Mouse (Mus musculus) midbrain, embryonic 11.5 days (tissue): ENCODE measurements around the gene Shisal2a. TPM values are rescaled to one million over a fixed set of nuclear protein-coding genes. Genes with fewer than 3 reads are reported as not detected.

Source experiments
- ATAC-seq: fragments of 200-750 bp; cut with Nextera tagmentation; 2 replicates; pipeline ENCODE4 v1.8.0; 2017; ENCODE audit warnings: moderate TSS enrichment, moderate library complexity; ENCODE audit not compliant: low FRiP score
- DNase-seq: peaks from one replicate; pipeline ENCODE4 v3.0.0; 2015; ENCODE audit warnings: low spot score; ENCODE audit errors: missing footprints
- H3K27ac ChIP-seq: fragments of 300-500 bp; sonication (generic); 2 replicates; pipeline ENCODE4 v1.5.1; 2014; ENCODE audit warnings: low read depth, low read length
- H3K27me3 ChIP-seq: fragments of 300-500 bp; sonication (generic); 2 replicates; pipeline ENCODE4 v1.6.1; 2014; ENCODE audit warnings: mild to moderate bottlenecking, low read length, moderate library complexity, mixed read lengths; ENCODE audit not compliant: control insufficient read depth, insufficient read depth
- H3K36me3 ChIP-seq: fragments of 300-500 bp; sonication (generic); 2 replicates; pipeline ENCODE4 v1.6.1; 2014; ENCODE audit warnings: mild to moderate bottlenecking, low read length, moderate library complexity, mixed read lengths; ENCODE audit not compliant: control insufficient read depth, insufficient read depth
- H3K4me1 ChIP-seq: fragments of 300-500 bp; sonication (generic); 2 replicates; pipeline ENCODE4 v1.6.1; 2014; ENCODE audit warnings: low read length; ENCODE audit not compliant: control insufficient read depth, insufficient read depth
- H3K4me2 ChIP-seq: fragments of 300-500 bp; sonication (generic); 2 replicates; pipeline ENCODE4 v1.6.1; 2014; ENCODE audit warnings: mild to moderate bottlenecking, moderate library complexity
- H3K4me3 ChIP-seq: fragments of 300-500 bp; sonication (generic); 2 replicates; pipeline ENCODE4 v1.5.1; 2014; ENCODE audit warnings: low read depth, low read length
- H3K9ac ChIP-seq: fragments of 300-500 bp; sonication (generic); 2 replicates; pipeline ENCODE4 v1.6.1; 2014; ENCODE audit warnings: low read length
- H3K9me3 ChIP-seq: fragments of 300-500 bp; sonication (generic); 2 replicates; pipeline ENCODE4 v1.6.1; 2016; ENCODE audit warnings: low read length; ENCODE audit not compliant: control insufficient read depth
- WGBS: fragments of 180-500 bp; shearing (Covaris S2); extraction: QIAGEN DNeasy Blood & Tissue Kit; methylation state at CpG from one replicate; pipeline ENCODE4 v1.1.7; 2014; 5-methylcytosine and 5-hydroxymethylcytosine counted together
- polyA plus RNA-seq: library from polyadenylated mRNA; unstranded; fragments of >200 nt; fragmentation: Nextera tagmentation; extraction: Ambion mirVana; gene quantifications from 2 replicates; pipeline ENCODE4 v1.2.1, GENCODE M21; 2014

Gene Shisal2a
- polyA plus RNA-seq, 1 experiment from 2014 or later = 1.6 TPM

GRCm38 (mm10) chr4:108387106-108387505 lies 4.0 kb upstream of the Shisal2a start:
- Histone ChIP-seq H3K36me3 (no peaks in the 10 kb centered on the region), H3K9ac (peak overlapping the region; percentile 60), H3K4me2 (peak overlapping the region; percentile 48; the same call in 1 of the 2 replicates), H3K4me3 (no peak overlapping the region), H3K27me3 (peaks cover 22% of the 10 kb centered on the region), H3K4me1 (peaks cover 15% of the 10 kb centered on the region), H3K27ac (no peak overlapping the region), H3K9me3 (no peaks in the 10 kb centered on the region)
- ATAC-seq (peak; percentile 41; the same call in 1 of the 2 replicates), DNase-seq (no peak)
- WGBS = 47% methylated on average over 4 of the region's 4 CpGs

- Histone ChIP-seq H3K27me3 (peaks cover 26% of the 10 kb centered on the region), H3K4me1 (peaks cover 15% of the 10 kb centered on the region), H3K9me3 (no peaks in the 10 kb centered on the region), H3K4me2 (no peak overlapping the region), H3K36me3 (no peaks in the 10 kb centered on the region), H3K9ac (no peak overlapping the region), H3K4me3 (no peak overlapping the region), H3K27ac (no peak overlapping the region)
- WGBS = 22% methylated on average over 1 of the region's 1 CpGs
- no peak for ATAC-seq
- peak; percentile 66 for DNase-seq
Observed at GRCm38 (mm10) chr4:108386087-108386486, 2.9 kb upstream of the Shisal2a start.

- Histone ChIP-seq H3K36me3 (no peaks in the 10 kb centered on the region), H3K9me3 (no peaks in the 10 kb centered on the region), H3K4me2 (no peak overlapping the region), H3K4me1 (peaks cover 12% of the 10 kb centered on the region), H3K4me3 (no peak overlapping the region), H3K27me3 (peaks cover 26% of the 10 kb centered on the region), H3K27ac (no peak overlapping the region), H3K9ac (no peak overlapping the region)
- DNase-seq = peak; percentile 85
- 20% methylated on average over 1 of the region's 1 CpGs for WGBS
- ATAC-seq = no peak
Observed at GRCm38 (mm10) chr4:108380146-108380545, 3.0 kb downstream of the Shisal2a start.

GRCm38 (mm10) chr4:108379476-108379875 lies 3.7 kb downstream of the Shisal2a start:
- ATAC-seq (no peak), DNase-seq (no peak)
- Histone ChIP-seq H3K9me3 (no peaks in the 10 kb centered on the region), H3K4me1 (peaks cover 12% of the 10 kb centered on the region), H3K4me3 (no peak overlapping the region), H3K27ac (no peak overlapping the region), H3K27me3 (peaks cover 25% of the 10 kb centered on the region), H3K9ac (no peak overlapping the region), H3K36me3 (no peaks in the 10 kb centered on the region), H3K4me2 (no peak overlapping the region)
- 85% methylated on average over 3 of the region's 3 CpGs for WGBS

DNA sequence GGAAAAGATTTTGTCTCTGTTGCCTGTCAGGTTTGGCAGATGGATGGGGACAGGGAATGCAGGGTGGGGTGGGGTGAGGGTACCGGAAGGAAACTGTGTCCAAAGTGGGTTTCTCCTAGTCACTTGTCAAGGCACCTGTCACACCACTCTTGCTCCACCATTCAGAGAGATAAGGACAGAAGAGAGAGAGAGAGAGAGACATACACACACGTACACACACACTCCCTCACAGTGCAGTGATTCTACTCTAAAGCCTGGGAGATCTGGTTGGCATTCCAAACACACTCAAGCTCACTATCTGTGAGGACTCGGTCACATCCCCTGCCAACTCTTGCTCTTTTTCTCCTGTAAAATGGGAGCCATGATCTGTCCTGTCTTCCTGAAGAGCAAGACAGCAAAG lies 11.0 kb downstream of the Shisal2a start:
- no peaks in the 10 kb centered on the region for H3K27me3 ChIP-seq
- H3K9ac ChIP-seq = 0 out of 2 replicates have a peak overlapping the region, but pooled peaks have one; percentile 5
- DNase-seq (no peak), ATAC-seq (no peak)
- H3K27ac ChIP-seq = no peak overlapping the region
- H3K9me3 ChIP-seq = no peaks in the 10 kb centered on the region
- no peaks in the 10 kb centered on the region for H3K4me1 ChIP-seq
- H3K36me3 ChIP-seq = no peaks in the 10 kb centered on the region
- H3K4me2 ChIP-seq = no peak overlapping the region
- 91% methylated on average over 3 of the region's 3 CpGs for WGBS
- no peak overlapping the region for H3K4me3 ChIP-seq

GRCm38 (mm10) chr4:108371421-108371820 lies 11.7 kb downstream of the Shisal2a start:
- WGBS = 87% methylated on average over 3 of the region's 3 CpGs
- ATAC-seq = no peak

DNA sequence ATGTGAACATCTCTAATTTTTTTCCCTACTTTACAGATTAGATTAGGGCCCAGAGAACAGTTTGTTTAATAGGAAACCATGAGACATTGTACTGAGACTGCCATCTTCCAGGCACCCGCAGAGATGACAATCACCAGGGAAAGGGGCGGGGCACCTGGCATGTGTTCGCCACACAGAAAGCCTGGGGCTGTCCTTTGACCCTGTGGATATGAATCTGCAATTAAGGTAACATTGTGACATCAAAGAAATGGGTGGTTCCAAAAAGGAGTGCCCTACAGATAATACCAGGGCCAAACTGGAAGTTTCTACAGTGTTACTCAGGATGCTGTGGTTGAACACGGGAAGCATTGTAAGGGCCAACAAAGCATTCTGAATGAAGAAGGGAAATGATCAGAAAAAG lies 12.7 kb downstream of the Shisal2a start:
- ATAC-seq = no peak
- DNase-seq = peak; percentile 67
- 69% methylated on average over 4 of the region's 4 CpGs for WGBS
- Histone ChIP-seq H3K9ac (no peak overlapping the region), H3K9me3 (no peaks in the 10 kb centered on the region), H3K36me3 (no peaks in the 10 kb centered on the region), H3K4me1 (no peaks in the 10 kb centered on the region), H3K27me3 (no peaks in the 10 kb centered on the region), H3K4me2 (no peak overlapping the region), H3K4me3 (no peak overlapping the region), H3K27ac (no peak overlapping the region)

More at GRCm38 (mm10) chr4:108371421-108371820, 11.7 kb downstream of the Shisal2a start:
- Histone ChIP-seq H3K9me3 (no peaks in the 10 kb centered on the region), H3K4me2 (no peak overlapping the region), H3K36me3 (no peaks in the 10 kb centered on the region), H3K27ac (no peak overlapping the region), H3K4me1 (no peaks in the 10 kb centered on the region), H3K9ac (no peak overlapping the region), H3K4me3 (no peak overlapping the region), H3K27me3 (no peaks in the 10 kb centered on the region)
- DNase-seq = no peak

GRCm38 (mm10) chr4:108369254-108369653 lies 13.9 kb downstream of the Shisal2a start:
- H3K27ac ChIP-seq = no peak overlapping the region

GRCm38 (mm10) chr4:108364111-108364476 lies 19.1 kb downstream of the Shisal2a start:
- Histone ChIP-seq H3K9ac (peak overlapping the region; percentile 24), H3K4me3 (no peak overlapping the region), H3K4me1 (peaks cover 48% of the 10 kb centered on the region), H3K4me2 (no peak overlapping the region), H3K36me3 (no peaks in the 10 kb centered on the region), H3K9me3 (no peaks in the 10 kb centered on the region), H3K27ac (peak overlapping the region; percentile 93), H3K27me3 (no peaks in the 10 kb centered on the region)
- no peak for ATAC-seq
- DNase-seq = no peak
- 4% methylated on average over 5 of the region's 5 CpGs for WGBS

More at GRCm38 (mm10) chr4:108369254-108369653, 13.9 kb downstream of the Shisal2a start:
- Histone ChIP-seq H3K9me3 (no peaks in the 10 kb centered on the region), H3K4me1 (peaks cover under 1% of the 10 kb centered on the region), H3K9ac (no peak overlapping the region), H3K4me2 (no peak overlapping the region), H3K4me3 (no peak overlapping the region), H3K27me3 (no peaks in the 10 kb centered on the region), H3K36me3 (no peaks in the 10 kb centered on the region)
- DNase-seq = peak; percentile 82
- WGBS = 28% methylated on average over 5 of the region's 5 CpGs
- ATAC-seq = no peak
